Mouse (Mus musculus) ovary, postnatal 10 days (tissue): ENCODE results near the gene Sugct.

Experiments
- DNase-seq: peaks from one replicate; pipeline ENCODE4 v3.0.0; 2022; ENCODE audit warnings: low spot score

Gene Sugct

GRCm38 (mm10) chr13:17037899-17038298 lies 657.5 kb downstream of the Sugct start:
- no peak for DNase-seq

- DNase-seq = no peak
Observed at GRCm38 (mm10) chr13:17030761-17031160, 664.6 kb downstream of the Sugct start.

DNA sequence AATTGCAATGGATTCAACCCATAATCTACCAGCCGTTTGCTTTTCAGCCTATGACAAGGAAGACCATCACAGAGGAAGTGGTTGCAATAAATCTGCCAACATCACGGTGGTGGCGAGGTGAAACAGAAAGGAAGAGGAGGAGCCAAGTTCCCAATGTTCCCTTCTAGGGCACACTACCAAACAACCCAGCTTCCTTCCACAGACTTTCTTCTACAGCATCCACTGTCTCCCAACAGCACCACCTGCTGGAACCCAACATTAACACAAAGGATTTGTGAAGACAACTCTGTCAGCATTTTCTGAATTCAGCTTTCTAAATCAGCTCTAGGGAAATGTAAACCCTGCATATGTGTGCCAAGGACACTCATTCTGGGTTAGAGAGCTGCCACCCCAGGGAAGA lies 666.8 kb downstream of the Sugct start:
- peak; percentile 2 for DNase-seq

- no peak for DNase-seq
Observed at GRCm38 (mm10) chr13:17027846-17028529, 667.4 kb downstream of the Sugct start.

GRCm38 (mm10) chr13:17027001-17027400 lies 668.4 kb downstream of the Sugct start:
- DNase-seq = no peak

DNA sequence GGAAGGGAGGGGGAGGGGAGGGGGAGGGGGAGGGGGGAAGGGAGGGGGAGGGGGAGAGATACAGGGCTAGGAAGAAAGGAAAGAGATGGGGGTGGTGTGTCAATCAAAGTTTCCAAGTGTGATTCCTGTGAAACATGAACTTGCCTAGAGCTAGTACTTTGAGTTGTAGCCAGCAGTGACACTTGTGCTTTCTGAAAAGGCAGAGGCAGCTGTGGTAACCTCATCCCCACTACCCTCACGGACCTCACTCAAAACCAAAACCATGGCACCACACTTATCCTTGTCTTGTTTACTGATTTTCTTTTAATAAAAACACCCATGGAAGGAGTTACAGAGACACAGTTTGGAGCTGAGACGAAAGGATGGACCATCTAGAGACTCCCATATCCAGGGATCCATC lies 698.9 kb downstream of the Sugct start:
- DNase-seq = no peak

- DNase-seq = no peak
Observed at GRCm38 (mm10) chr13:16995321-16995720, 700.0 kb downstream of the Sugct start.

- DNase-seq = no peak
Observed at GRCm38 (mm10) chr13:16977743-16978142, 717.6 kb downstream of the Sugct start.

- DNase-seq = no peak
Observed at GRCm38 (mm10) chr13:16971277-16971676, 724.1 kb downstream of the Sugct start.

DNA sequence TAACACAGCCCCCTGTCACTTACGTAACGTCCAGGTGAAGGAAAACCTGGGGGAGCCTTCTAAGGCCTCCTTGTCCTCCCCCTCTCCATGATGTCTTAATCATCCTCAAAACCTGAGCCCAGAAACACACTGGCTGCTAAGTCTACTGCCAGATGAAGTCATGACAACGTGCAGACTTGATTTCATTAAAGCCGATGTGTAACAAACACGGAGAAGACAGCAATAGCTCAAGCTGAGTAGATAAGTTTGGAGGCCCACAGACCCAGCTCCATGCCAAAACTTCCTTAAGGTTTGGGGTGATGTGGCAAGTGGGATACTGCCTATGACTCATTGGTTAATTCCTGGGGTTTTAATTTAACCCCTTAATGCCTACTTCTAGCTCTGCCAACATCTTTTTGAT lies 726.4 kb downstream of the Sugct start:
- no peak for DNase-seq

DNA sequence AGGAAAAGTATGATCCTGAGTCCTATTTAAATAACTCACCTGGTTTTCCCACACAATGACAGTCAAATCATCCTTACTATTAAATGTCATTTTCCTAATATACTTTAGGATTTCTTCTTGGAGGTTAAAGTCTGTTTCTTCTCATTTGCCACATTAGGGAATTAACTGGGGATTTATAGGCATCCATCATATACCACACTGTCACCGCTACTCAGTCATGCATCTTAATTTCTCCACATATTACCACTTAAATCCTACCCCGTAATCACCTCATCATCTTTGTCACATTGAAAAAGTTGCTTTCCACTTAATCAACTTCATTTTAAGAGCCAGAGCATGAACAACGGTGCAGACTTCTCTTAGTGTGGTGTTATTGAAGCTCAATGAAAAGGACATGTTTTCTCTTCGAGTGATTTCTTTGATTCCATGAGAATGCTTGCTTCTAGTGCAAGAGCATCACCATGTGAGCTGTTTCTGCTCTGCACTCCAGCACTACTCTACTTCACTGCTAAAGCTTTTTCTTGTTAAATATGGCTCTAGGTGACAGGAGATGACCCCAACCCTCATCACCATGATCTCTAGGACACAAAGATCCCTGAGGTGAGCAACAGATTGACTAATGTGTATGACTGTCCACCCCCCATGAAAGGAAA lies 730.4 kb downstream of the Sugct start:
- no peak for DNase-seq

DNA sequence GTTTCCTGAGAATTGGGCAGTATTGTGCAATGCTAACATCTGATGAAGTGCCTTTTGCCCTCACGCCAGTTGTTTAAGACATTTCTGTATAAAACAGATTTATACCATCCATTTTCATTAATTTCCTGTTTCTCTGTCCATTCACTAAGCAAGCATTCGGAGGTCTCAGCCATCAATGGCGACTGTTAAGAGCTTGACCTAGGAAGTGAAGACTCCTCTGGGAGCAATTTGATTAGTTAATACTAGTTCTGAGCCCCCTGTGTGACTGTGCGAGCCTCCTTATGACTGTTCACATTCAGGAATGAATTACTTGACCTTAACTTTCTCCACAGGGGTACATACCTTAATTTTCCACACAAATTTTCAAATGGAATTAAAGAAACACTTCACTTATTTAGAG lies 743.3 kb downstream of the Sugct start:
- DNase-seq = no peak

GRCm38 (mm10) chr13:16939466-16939811 lies 755.9 kb downstream of the Sugct start:
- DNase-seq = no peak

- no peak for DNase-seq
Observed at GRCm38 (mm10) chr13:16938552-16939465, 756.5 kb downstream of the Sugct start.

GRCm38 (mm10) chr13:16937422-16938202 lies 757.7 kb downstream of the Sugct start:
- no peak for DNase-seq

DNA sequence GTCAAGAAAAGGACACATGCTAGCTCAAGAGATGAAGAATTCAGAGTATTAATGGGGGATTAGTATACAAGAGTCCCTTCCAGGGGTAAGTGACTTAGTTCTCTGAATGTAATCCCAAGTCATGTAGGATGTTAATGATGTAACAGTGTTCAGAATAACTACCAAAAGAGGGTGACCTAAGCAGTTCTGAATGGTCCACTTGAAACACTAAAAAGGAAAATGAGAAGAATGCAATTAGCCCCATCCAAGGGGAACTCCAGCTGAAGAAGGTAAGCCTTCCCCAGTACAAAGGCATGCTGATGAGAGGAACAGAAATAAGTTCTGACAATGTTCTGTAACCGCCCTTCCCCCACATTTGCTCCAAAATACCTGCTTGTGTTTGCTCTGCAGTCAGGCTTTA lies 760.3 kb downstream of the Sugct start:
- no peak for DNase-seq

DNA sequence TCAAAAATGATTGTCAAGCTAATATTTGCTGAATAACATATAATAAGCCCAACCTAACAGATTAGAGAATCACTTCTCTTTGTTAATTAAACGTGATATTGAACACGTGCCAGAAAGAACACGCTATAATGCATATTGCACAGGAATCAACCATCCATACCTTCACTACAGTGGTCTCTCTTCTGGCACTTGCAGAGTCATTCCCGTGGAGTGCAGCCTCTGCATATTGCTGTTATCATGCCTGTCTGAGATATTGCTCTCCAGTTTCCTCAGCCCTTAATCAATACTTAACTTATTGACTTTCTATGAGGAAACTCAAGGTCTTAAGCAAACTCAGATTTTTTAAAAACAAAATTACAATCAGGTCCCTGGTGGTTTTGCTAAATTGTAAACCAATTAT lies 761.8 kb downstream of the Sugct start:
- no peak for DNase-seq

- no peak for DNase-seq
Observed at GRCm38 (mm10) chr13:16921305-16921704, 774.0 kb downstream of the Sugct start.

GRCm38 (mm10) chr13:16915697-16916096 lies 779.7 kb downstream of the Sugct start:
- DNase-seq = no peak

DNA sequence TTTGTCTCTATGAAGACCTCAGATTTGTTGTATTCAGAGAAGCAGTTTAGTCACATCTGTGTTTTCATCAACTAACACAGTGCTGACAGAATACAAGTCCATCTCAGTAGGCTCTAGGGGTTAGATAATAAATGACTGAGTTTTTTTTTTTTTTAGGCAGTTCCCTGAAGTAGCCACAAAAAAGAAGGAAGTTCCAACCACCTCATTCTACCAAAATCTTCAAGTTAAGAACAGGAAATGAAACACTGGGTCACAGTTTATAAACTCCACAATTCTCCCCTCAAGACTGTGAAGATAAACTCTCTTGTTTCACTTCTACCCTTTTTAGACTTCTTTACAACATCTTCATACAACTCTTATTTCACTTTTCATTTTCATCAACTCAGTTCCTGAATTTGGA lies 783.1 kb downstream of the Sugct start:
- DNase-seq = no peak

DNA sequence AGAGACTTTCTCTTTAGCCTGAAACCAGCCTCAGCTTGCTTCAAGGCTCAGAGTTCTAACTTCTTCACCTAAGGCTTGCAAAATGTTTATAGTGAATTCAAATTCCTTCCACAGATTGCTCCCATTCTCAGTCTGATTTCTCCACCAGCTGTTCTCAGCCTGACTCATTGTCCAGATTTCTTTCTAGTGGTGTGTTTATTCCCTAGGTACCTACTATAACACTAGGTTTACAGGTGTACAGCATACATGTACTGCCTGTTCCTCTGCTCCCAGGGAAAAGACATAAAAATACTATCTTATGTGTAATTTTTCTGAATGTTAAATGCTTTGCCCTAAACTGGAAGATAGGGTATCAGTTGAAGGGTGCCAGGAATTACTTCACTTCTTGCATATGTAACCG lies 788.4 kb downstream of the Sugct start:
- no peak for DNase-seq

DNA sequence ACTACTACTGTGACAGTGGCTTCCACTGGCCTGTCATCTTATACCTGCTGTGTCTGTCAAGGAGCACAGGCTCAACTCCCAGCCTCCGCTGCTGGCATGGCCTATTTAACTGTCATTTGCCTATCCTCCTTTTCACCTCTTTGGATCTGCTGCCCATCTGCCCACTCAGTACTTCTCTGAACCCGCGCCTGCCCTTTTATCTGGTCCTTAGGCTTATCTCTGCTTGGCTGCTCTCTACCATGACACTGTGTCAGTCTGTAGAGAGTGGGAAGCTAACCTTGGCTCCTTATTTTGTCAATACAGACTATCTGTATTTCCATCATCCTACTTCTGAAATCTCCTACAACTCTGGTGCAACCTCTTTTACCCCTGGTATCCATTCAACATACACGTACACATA lies 793.9 kb downstream of the Sugct start:
- no peak for DNase-seq
